Comparison of ENCODE assay signal across 19 mouse cellular contexts in genomic region chr2:157300051-157300450, GRCm38 (mm10). TPM values are rescaled to one million over a fixed set of nuclear protein-coding genes. Genes with fewer than 3 reads are reported as not detected.
A peak's percentile ranks its signal among the peaks of the same experiment; 100 is the strongest.
DNase-seq lines count a peak whose midpoint lies in the region; ATAC-seq and TF ChIP-seq lines count a peak whose summit lies in the region.
"Had no signal": no experiment of that assay in that cellular context is flagged by ENCODE, and none has a peak within 500 bp of the region (broad histone marks: within the 10 kb centered on the region; RNA-seq: fewer than 3 reads in every experiment).

No protein-coding gene starts in this region.

- H3K36me3 ChIP-seq in hindbrain, embryonic 15.5 days, result peaks cover 79% of the 10 kb centered on the region
- H3K36me3 ChIP-seq in hindbrain, embryonic 16.5 days (ENCODE audit: control insufficient read depth, insufficient read depth, low read length), result peaks cover 36% of the 10 kb centered on the region
- peaks cover 69% of the 10 kb centered on the region for H3K36me3 ChIP-seq in liver, embryonic 11.5 days (ENCODE audit: control insufficient read depth, insufficient read depth, low read length)
- H3K36me3 ChIP-seq in liver, postnatal 0 days (replicated peaks; ENCODE audit: insufficient read depth, low read length), result peaks cover 79% of the 10 kb centered on the region

- no peak overlapping the region for H3K4me3 ChIP-seq in hindbrain, embryonic 15.5 days
- no peak overlapping the region for H3K4me3 ChIP-seq in hindbrain, embryonic 16.5 days (ENCODE audit: low read length)
- H3K4me3 ChIP-seq in liver, embryonic 11.5 days (ENCODE audit: low read depth, low read length), result no peak overlapping the region
- H3K4me3 ChIP-seq in liver, postnatal 0 days (ENCODE audit: low read depth, low read length), result no peak overlapping the region
- H3K4me3 ChIP-seq: embryonic facial prominence, embryonic 12.5 days; forebrain, embryonic 15.5 days; heart, embryonic 12.5 days had no signal

- 0 out of 2 replicates have a peak, but pooled peaks cover 9% of the 10 kb centered on the region for H3K4me1 ChIP-seq in hindbrain, embryonic 15.5 days (replicated peaks)
- no peaks in the 10 kb centered on the region for H3K4me1 ChIP-seq in hindbrain, embryonic 16.5 days (ENCODE audit: control insufficient read depth, insufficient read depth, low read depth, low read length)
- H3K4me1 ChIP-seq in liver, embryonic 11.5 days (replicated peaks; ENCODE audit: control insufficient read depth, insufficient read depth, low read length), result no peaks in the 10 kb centered on the region
- no peaks in the 10 kb centered on the region for H3K4me1 ChIP-seq in liver, postnatal 0 days (ENCODE audit: insufficient read depth)
- H3K4me1 ChIP-seq: embryonic facial prominence, embryonic 12.5 days; heart, embryonic 12.5 days had no signal

- no peak for TF ChIP-seq CTCF in liver, postnatal 0 days (IDR thresholded peaks at IDR 0.05; ENCODE audit: low read depth)

- 0 out of 2 replicates have a peak, but pooled peaks have one; percentile 45 for ATAC-seq in hindbrain, embryonic 15.5 days (ENCODE audit: low FRiP score, low read depth)
- no peak for ATAC-seq in hindbrain, embryonic 16.5 days
- 0 out of 2 replicates have a peak, but pooled peaks have one; percentile 23 for ATAC-seq in liver, embryonic 11.5 days (replicated peaks; ENCODE audit: low FRiP score)
- no peak for ATAC-seq in liver, postnatal 0 days
- ATAC-seq: forebrain, embryonic 15.5 days; hindbrain, postnatal 0 days had no signal

- no peak overlapping the region for H3K4me2 ChIP-seq in hindbrain, embryonic 15.5 days
- H3K4me2 ChIP-seq in hindbrain, embryonic 16.5 days (ENCODE audit: low read length), result no peak overlapping the region
- H3K4me2 ChIP-seq in liver, embryonic 11.5 days, result no peak overlapping the region
- H3K4me2 ChIP-seq in liver, postnatal 0 days (ENCODE audit: low read depth, low read length), result no peak overlapping the region
- H3K4me2 ChIP-seq: embryonic facial prominence, embryonic 12.5 days; forebrain, embryonic 15.5 days; heart, embryonic 12.5 days had no signal

- H3K9ac ChIP-seq in hindbrain, embryonic 15.5 days, result no peak overlapping the region
- H3K9ac ChIP-seq in hindbrain, embryonic 16.5 days (ENCODE audit: low read depth, low read length), result no peak overlapping the region
- H3K9ac ChIP-seq in liver, embryonic 11.5 days (ENCODE audit: low read depth, low read length), result no peak overlapping the region
- H3K9ac ChIP-seq in liver, postnatal 0 days (replicated peaks), result no peak overlapping the region
- H3K9ac ChIP-seq: embryonic facial prominence, embryonic 12.5 days; forebrain, embryonic 15.5 days; heart, embryonic 12.5 days had no signal

- no peak overlapping the region for H3K27ac ChIP-seq in hindbrain, embryonic 15.5 days (replicated peaks)
- H3K27ac ChIP-seq in hindbrain, embryonic 16.5 days (ENCODE audit: low read depth, low read length), result no peak overlapping the region
- H3K27ac ChIP-seq in liver, embryonic 11.5 days (ENCODE audit: low read depth, low read length), result no peak overlapping the region
- no peak overlapping the region for H3K27ac ChIP-seq in liver, postnatal 0 days (ENCODE audit: low read depth)
- H3K27ac ChIP-seq: embryonic facial prominence, embryonic 12.5 days; forebrain, embryonic 15.5 days; hindbrain, postnatal 0 days had no signal

- no peak for DNase-seq in liver, embryonic 11.5 days (ENCODE audit: low spot score)
- DNase-seq in liver, postnatal 0 days, result no peak
- DNase-seq in NIH3T3 (ENCODE audit: low read depth), result peak; percentile 62
- no peak for DNase-seq in right cerebral cortex, postnatal 4 days
- DNase-seq: adrenal gland, postnatal 10 days; cerebellum, adult 11 months; cerebellum, adult 8-10 months; cerebellum, postnatal 14 days; gastrocnemius, postnatal 36 days; heart, adult 18-20 months; heart, postnatal 36 days had no signal

- no peaks in the 10 kb centered on the region for H3K9me3 ChIP-seq in hindbrain, embryonic 15.5 days
- H3K9me3 ChIP-seq in hindbrain, embryonic 16.5 days (ENCODE audit: control insufficient read depth, low read length), result no peaks in the 10 kb centered on the region
- no peaks in the 10 kb centered on the region for H3K9me3 ChIP-seq in liver, embryonic 11.5 days (ENCODE audit: control insufficient read depth, low read length)
- no peaks in the 10 kb centered on the region for H3K9me3 ChIP-seq in liver, postnatal 0 days (ENCODE audit: low read length)
- H3K9me3 ChIP-seq: embryonic facial prominence, embryonic 12.5 days; forebrain, embryonic 15.5 days; heart, embryonic 12.5 days had no signal

- no peaks in the 10 kb centered on the region for H3K27me3 ChIP-seq in hindbrain, embryonic 15.5 days
- H3K27me3 ChIP-seq in hindbrain, embryonic 16.5 days (replicated peaks; ENCODE audit: control insufficient read depth, insufficient read depth, low read length), result no peaks in the 10 kb centered on the region
- no peaks in the 10 kb centered on the region for H3K27me3 ChIP-seq in liver, embryonic 11.5 days (replicated peaks; ENCODE audit: control insufficient read depth, insufficient read depth, low read length)
- H3K27me3 ChIP-seq in liver, postnatal 0 days (ENCODE audit: insufficient read depth, low read length), result no peaks in the 10 kb centered on the region
- H3K27me3 ChIP-seq: embryonic facial prominence, embryonic 12.5 days; forebrain, embryonic 15.5 days; heart, embryonic 12.5 days had no signal

- WGBS in hindbrain, embryonic 15.5 days, result 94% methylated on average over 6 of the region's 6 CpGs
- WGBS in hindbrain, embryonic 16.5 days, result 89% methylated on average over 6 of the region's 6 CpGs
- 91% methylated on average over 6 of the region's 6 CpGs for WGBS in liver, embryonic 11.5 days
- WGBS in liver, postnatal 0 days (ENCODE audit: insufficient replicate concordance), result 87% methylated on average over 6 of the region's 6 CpGs

- no peak for TF ChIP-seq EP300 in liver, postnatal 0 days (IDR thresholded peaks at IDR 0.05; ENCODE audit: low read depth)

RNA-seq across cellular contexts. Expression of gene Mroh8, which starts 20.7 kb away (rescaled TPM):
- polyA plus RNA-seq in hindbrain, embryonic 15.5 days (2015; fragmentation: Nextera tagmentation; extraction: Ambion mirVana), result 0.36 and 0.75 TPM in 2 replicates
- 0.47 and 0.51 TPM in 2 replicates for polyA plus RNA-seq in hindbrain, embryonic 16.5 days (2015; fragmentation: Nextera tagmentation; extraction: Ambion mirVana)
- polyA plus RNA-seq in liver, embryonic 11.5 days (2014; fragmentation: Nextera tagmentation; extraction: Ambion mirVana), result 0.29 and 0.57 TPM in 2 replicates
- 0.07 and 0.17 TPM in 2 replicates for polyA plus RNA-seq in liver, postnatal 0 days (2015; fragmentation: Nextera tagmentation; extraction: Ambion mirVana)

RNA-seq across cellular contexts. Expression of gene Rpn2, which starts 21.2 kb away (rescaled TPM):
- polyA plus RNA-seq in hindbrain, embryonic 15.5 days (2015; fragmentation: Nextera tagmentation; extraction: Ambion mirVana), result 222 and 223 TPM in 2 replicates
- 237 and 246 TPM in 2 replicates for polyA plus RNA-seq in hindbrain, embryonic 16.5 days (2015; fragmentation: Nextera tagmentation; extraction: Ambion mirVana)
- 302 and 331 TPM in 2 replicates for polyA plus RNA-seq in liver, embryonic 11.5 days (2014; fragmentation: Nextera tagmentation; extraction: Ambion mirVana)
- polyA plus RNA-seq in liver, postnatal 0 days (2015; fragmentation: Nextera tagmentation; extraction: Ambion mirVana), result 74.2 and 86.1 TPM in 2 replicates

RNA-seq across cellular contexts. Expression of gene Ghrh, which starts 47.3 kb away (rescaled TPM):
- 1.2 and 1.3 TPM in 2 replicates for polyA plus RNA-seq in hindbrain, embryonic 15.5 days (2015; fragmentation: Nextera tagmentation; extraction: Ambion mirVana)
- 0.91 and 1.0 TPM in 2 replicates for polyA plus RNA-seq in hindbrain, embryonic 16.5 days (2015; fragmentation: Nextera tagmentation; extraction: Ambion mirVana)
- not detected in 2 replicates for polyA plus RNA-seq in liver, embryonic 11.5 days (2014; fragmentation: Nextera tagmentation; extraction: Ambion mirVana)
- polyA plus RNA-seq in liver, postnatal 0 days (2015; fragmentation: Nextera tagmentation; extraction: Ambion mirVana), result not detected in 2 replicates
- polyA plus RNA-seq: cortical plate, adult 2 months; heart, embryonic 12.5 days; heart, postnatal 0 days had no signal

Comparison
In these comparisons a context has a peak if more than half of its experiments do, and no peak if none do; other contexts are left out.
1. ATAC-seq: peak in hindbrain, embryonic 15.5 days (single experiment) and liver, embryonic 11.5 days (single experiment); none in hindbrain, embryonic 16.5 days (single experiment) and liver, postnatal 0 days (single experiment).